Mouse (Mus musculus) CH12.LX (cell line): Measurements from ENCODE around the gene Megf8.
A peak's percentile ranks its signal among the peaks of the same experiment; 100 is the strongest.

Experiments used
- CTCF ChIP-seq, 2 experiments: IDR thresholded peaks in 1 of 2; conservative IDR thresholded peaks in 1 of 2; 2 replicates each; pipeline ENCODE4 v1.5.1; 2011 to 2012; ENCODE audit warnings: low read depth in 2 of 2, low read length in 2 of 2, improper control_type of control experiment in 1 of 2, inconsistent platforms in 1 of 2, mild to moderate bottlenecking in 1 of 2, moderate library complexity in 1 of 2
- MYC ChIP-seq: IDR thresholded peaks from 2 replicates; pipeline ENCODE4 v1.6.1; 2011; ENCODE audit warnings: low read depth, mild to moderate bottlenecking, improper control_type of control experiment, low read length
- NRF1 ChIP-seq: IDR thresholded peaks from 2 replicates; pipeline ENCODE4 v1.6.1; 2014; ENCODE audit warnings: low read depth, mild to moderate bottlenecking, inconsistent platforms, low read length, improper control_type of control experiment, moderate library complexity
- POLR2A ChIP-seq: IDR thresholded peaks from 2 replicates; pipeline ENCODE4 v1.6.1; 2011; ENCODE audit warnings: low read depth, mild to moderate bottlenecking, improper control_type of control experiment, low read length
- RAD21 ChIP-seq: IDR thresholded peaks from 2 replicates; pipeline ENCODE4 v1.6.1; 2011; ENCODE audit warnings: low read depth, mild to moderate bottlenecking, low read length, improper control_type of control experiment, moderate library complexity
- TBP ChIP-seq: conservative IDR thresholded peaks from 2 replicates; pipeline ENCODE4 v1.6.1; 2011; ENCODE audit warnings: low read depth, low read length, improper control_type of control experiment

DNA sequence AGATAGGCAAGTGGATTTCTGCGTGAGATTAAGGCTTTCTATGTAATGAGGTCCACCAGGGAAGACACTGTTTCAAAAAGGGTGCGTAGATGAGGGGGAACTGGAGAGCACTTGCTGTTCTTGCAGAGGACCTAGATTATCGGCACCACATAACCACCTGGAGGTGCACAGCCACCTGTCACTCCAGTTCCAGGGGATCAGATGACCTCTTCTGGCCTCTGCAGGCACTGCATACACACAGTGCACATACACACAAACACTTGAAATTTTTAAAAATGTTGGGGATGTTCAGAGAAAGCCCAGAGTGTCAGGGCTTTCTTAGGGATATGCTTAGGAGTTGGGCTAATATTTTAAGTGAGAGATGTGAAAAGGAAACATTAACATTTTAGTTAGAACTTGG lies 27.0 kb upstream of the Megf8 start:
- TF ChIP-seq MYC = no peak
- no peak for TF ChIP-seq POLR2A
- TF ChIP-seq TBP = no peak
- peak in 1 of 2 experiments; percentile 41; a peak in 2 of 4 replicates for TF ChIP-seq CTCF (conservative IDR thresholded peaks at IDR 0.05 in 1 of 2, IDR thresholded peaks at IDR 0.05 in 1 of 2; ENCODE audit: low read depth in 2 of 2, low read length in 2 of 2)
- TF ChIP-seq NRF1 = no peak
- TF ChIP-seq RAD21 = no peak; the same call in 1 of the 2 replicates
